Mouse (Mus musculus) right cerebral cortex, postnatal 4 days (tissue): Measurements from ENCODE around the gene Akr7a5.

Experiments used
- DNase-seq: peaks from one replicate; pipeline ENCODE4 v3.0.0-alpha.2; 2022

Akr7a5 gene

GRCm38 (mm10) chr4:139301780-139302179 is 8.8 kb upstream of the Akr7a5 start:
- no peak for DNase-seq

DNA sequence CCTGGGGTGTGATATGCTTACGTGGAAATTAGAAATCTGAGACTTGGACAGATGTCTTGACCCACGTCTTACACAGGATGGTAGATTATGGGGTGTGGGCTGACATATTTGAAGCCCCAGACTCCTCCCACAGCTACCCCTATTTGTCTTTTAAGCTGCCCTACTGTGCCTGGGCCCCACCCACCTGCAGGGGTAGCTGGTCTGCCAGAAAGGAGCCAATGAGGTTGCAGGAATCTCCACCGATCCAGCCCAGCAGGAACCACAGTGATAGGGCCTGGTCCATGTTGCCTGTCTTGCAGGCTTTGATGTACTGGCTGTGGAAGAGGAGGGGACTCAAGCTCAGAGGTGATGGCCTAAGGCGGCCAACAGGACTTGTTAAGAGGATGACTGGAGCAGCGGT is 8.3 kb upstream of the Akr7a5 start:
- no peak for DNase-seq

DNA sequence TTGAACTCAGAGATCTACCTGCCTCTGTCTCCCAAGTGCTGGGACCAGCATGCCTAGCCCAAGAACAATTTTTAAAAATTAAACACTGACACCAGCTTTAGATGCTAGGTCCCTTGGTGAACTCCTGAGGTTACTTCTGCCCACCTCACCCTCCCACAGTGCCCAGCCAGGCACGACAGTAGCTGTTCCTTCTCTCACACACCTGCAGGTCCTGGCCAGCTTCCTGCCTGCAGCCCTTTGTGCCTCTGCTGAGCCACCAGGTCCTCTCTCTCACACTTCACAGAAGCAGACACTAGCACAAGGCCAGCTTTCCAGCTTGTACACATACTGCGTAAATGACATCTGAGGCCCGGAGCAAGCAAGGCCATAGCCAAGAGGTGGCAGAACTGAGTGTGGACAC is 5.0 kb upstream of the Akr7a5 start:
- no peak for DNase-seq

DNA sequence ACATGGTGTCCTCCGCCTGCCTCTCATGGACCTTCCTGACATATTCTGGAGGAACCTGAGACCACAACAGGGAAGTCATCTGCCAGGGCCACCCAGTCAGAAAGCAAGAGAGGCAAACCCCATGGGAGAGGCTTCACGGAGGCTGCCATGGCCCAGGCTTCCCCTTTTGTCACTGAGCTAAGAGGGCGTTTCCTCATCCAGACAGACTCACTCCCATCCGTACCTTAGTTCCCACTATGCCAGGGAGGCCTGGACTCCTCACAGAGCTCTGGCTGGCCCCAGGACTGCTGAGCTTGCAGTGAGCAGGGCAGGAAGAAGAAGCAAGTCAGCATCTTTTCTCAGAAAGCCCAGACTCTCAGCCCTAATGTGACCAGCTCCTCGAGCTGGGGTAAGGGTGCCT is 2.6 kb upstream of the Akr7a5 start:
- DNase-seq: no peak

GRCm38 (mm10) chr4:139309651-139310050 is 893 bp upstream of the Akr7a5 start:
- DNase-seq: no peak

GRCm38 (mm10) chr4:139310899-139311701 is 556 bp downstream of the Akr7a5 start:
- no peak for DNase-seq

DNA sequence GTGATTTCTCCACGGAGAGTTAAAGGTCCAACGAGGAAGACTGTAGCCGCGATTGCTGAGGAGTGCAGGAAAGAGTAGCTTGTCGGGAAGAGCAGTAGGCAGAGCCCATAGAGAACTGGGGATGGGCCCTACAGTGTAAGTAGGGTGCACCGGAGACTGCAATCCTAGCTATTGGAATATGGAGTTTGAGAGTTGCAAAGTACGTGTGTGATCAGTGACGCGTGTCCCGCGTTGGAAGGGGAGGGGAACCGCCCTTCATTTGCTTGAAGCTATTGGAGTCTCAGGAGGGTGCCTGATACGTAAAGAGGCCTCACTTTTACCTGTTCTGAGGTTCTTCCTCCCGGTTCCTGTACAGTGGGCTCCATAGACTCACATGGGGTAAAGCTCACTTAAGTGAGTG is 1.2 kb downstream of the Akr7a5 start:
- DNase-seq: no peak

DNA sequence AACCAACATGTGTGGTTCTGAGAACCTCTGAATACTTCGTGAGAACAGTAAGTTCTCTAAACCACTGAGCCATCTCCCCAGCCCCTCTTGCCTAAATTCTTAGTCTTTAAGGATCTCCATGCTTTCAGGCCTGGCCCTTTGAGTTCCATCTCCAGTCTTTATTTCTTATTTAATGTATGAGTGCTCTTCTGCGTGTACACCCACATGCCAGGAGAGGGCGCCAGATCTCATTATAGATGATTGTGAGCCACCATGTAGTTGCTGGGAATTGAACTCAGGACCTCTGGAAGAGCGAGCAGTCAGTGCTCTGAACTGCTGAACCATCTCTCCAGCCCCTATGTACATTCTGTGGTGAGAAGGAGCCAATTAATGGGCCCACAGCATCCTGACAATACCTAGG is 2.1 kb downstream of the Akr7a5 start:
- DNase-seq: no peak

- no peak for DNase-seq
Observed at GRCm38 (mm10) chr4:139318449-139318848, 7.9 kb downstream of the Akr7a5 start.

GRCm38 (mm10) chr4:139319740-139320139 is 9.2 kb downstream of the Akr7a5 start:
- DNase-seq: no peak

DNA sequence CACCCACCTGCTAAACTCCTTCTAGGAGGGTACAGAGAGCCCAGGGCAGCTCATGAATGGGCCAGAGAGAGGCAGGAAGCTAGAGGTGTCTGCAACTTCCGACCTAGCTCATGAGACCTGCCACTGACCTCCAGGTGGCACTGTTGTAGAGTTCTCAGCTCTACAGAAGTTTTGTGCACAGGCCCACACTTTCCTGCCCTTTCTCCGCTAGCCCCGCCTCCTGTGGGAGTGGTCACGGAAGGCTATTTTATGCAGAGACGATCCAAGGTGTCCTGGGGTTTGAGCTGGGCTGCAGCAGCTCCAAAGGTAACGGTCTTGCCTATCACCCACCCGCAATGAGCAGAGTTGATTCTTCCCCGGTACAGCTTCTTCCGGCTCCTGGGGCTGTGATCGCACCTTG is 20.1 kb downstream of the Akr7a5 start:
- DNase-seq: peak; percentile 31

- DNase-seq: no peak
Observed at GRCm38 (mm10) chr4:139334631-139335295, 24.2 kb downstream of the Akr7a5 start.

DNA sequence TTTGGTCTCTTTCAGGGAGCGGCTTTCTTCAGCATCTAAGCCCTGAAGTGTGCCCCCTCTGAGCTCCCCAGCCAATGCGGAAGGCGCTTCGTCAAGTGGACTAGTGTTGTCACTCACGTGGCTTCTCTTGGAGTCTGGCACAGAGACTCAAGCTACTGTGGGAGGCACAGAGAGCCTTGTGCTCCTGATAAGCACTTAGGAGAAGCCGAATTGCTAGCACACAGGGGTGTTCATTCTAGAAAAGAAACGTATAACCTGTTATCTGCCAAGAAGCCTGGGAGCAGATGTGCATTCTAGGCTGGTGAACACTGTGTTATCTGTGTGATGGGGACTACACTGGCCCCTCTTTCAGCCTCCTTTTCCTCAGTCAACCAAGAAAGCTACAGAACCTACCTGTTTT is 25.0 kb downstream of the Akr7a5 start:
- no peak for DNase-seq

DNA sequence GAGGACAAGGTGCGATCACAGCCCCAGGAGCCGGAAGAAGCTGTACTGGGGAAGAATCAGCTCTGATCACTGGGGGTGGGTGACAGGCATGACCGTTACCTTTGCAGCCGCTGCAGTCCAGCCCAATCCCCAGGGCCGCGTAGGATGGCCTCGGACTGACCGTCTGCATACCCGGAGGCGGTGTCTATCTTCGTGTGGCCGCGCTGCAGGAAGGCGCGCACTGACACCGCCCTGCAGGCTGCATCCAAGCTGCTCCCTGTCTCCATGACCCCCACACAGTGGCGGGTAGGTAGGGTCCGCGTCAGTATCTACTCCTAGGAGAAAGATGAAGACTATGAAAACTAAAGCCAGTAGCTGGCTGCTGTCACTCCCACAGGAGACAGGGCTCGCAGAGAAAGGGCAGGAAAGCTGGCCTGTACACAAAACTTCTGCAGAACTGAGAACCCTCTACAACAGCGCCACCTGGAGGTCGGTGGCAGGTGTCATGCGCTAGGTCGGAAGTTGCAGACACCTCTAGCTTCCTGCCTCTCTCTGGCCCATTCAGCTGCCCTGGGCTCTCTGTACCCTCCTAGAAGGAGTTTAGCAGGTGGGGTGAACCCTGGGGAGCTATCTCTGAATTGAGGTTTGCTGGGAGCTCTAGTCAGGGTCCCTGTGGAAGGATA is 26.4 kb downstream of the Akr7a5 start:
- peak; percentile 84 for DNase-seq

DNA sequence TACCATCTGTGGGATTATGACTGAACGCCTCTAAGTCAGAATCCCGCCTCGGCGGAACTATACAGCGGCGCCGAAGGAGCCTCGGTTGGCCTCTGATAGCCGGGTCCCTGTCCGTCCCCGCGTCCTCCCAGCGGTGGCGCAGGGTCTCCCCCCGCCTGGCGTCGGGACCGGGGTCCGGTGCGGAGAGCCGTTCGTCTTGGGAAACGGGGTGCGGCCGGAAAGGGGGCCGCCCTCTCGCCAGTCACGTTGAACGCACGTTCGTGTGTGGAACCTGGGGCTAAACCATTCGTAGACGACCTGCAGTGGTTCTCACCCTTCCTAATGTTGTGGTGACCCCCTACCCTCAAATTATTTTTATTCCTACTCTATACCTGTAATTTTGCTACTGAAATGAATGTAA is 27.6 kb downstream of the Akr7a5 start:
- no peak for DNase-seq

GRCm38 (mm10) chr4:139340835-139341234 is 30.3 kb downstream of the Akr7a5 start:
- no peak for DNase-seq

- no peak for DNase-seq
Observed at GRCm38 (mm10) chr4:139341556-139342233, 31.2 kb downstream of the Akr7a5 start.

- DNase-seq: peak; percentile 58
Observed at GRCm38 (mm10) chr4:139343718-139344117, 33.2 kb downstream of the Akr7a5 start.

- no peak for DNase-seq
Observed at GRCm38 (mm10) chr4:139345416-139346019, 35.0 kb downstream of the Akr7a5 start.

DNA sequence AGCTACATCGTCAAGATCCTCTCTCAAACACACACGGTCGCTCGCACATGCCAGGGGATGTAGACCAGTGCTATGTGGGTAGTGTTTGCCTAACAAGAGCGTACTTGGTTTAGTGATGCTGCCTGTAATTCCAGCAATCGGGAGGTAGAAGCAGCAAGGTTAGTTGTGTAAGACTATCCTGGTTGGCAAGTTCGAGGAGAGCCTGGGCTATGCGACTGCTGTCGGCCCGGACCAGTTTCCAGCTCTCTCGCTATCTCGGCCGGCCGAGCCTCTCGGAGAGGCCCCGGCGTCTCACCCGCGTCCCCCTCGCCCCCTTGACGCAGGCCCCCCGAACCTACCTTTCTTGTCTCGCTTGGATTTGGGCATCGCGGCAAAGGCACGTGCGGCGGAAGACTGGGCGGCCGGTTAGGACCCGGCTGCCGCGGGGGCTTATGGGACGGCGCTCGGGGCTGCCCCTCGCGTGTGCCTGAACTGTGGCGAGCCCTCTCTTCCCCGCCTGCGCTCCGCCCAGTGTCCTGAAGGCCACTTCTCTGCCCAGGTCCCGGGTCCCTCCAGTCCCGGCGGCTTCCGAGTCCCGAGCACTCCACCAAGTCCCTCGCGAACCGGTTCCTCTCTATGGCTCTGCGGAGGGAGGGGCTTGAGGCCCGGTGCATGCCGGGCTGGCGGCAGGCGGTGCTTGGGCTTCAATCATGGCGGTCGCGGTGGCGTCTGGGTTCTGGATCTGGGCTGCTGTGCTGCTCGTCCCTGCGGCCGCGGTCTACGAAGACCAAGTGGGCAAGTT is 41.6 kb downstream of the Akr7a5 start, which contains the start of the genes Mrto4, Emc1 and Ubr4:
Gene Mrto4, minus strand, starts transcription at position 646 of the 781 bp plus-strand sequence.
Gene Emc1, plus strand, starts transcription at position 657 of the 781 bp plus-strand sequence.
Gene Ubr4, plus strand, starts transcription at position 679 of the 781 bp plus-strand sequence.
- DNase-seq: peak; percentile 81

DNA sequence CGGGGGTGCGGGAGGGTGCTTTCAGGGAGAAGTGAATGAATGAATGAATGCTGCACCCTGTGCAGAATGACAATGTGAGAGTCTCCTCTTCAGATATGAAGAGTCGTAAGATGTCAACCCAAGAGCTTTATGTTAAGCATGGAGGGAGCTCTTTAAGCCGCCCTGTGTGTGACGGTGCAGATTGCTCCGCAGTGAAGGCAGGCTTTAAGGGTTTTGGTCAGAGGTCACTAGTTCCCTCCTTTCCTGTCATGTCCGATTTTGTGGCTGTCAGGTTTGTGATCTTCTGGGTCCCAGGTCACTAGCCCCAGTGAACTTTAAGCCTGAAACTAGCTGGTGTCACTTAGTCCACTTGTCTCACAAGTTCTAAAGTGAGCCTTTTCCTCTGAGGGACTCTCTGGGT is 42.3 kb downstream of the Akr7a5 start:
- DNase-seq: no peak

GRCm38 (mm10) chr4:139357211-139357610 is 46.7 kb downstream of the Akr7a5 start:
- no peak for DNase-seq
